Mouse (Mus musculus): ENCODE data around the gene Syt16.

The Syt16 gene

DNA sequence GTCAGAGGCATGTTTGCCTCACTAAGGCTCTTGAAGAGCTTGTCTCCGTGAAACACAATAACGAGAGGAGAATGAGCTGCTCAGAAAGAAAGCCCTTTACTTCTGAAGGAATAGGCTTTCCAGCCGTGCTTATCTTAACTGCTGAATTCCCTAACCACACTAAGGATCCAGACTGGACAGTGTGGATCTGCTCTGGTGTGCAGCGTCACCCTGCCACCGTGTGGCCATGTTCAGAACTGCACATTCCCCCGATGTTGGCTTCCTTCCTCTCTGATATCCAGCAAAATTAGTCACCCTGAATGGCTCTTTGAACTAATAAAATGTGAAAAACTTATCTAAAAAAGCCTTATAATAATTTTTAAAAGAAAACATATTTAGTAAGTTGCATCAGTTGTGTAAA lies 16.3 kb downstream of the Syt16 start:
- DNase-seq: peak; percentile 86

GRCm38 (mm10) chr12:74014739-74015270 lies 17.3 kb downstream of the Syt16 start:
- peak; percentile 60 for DNase-seq

DNA sequence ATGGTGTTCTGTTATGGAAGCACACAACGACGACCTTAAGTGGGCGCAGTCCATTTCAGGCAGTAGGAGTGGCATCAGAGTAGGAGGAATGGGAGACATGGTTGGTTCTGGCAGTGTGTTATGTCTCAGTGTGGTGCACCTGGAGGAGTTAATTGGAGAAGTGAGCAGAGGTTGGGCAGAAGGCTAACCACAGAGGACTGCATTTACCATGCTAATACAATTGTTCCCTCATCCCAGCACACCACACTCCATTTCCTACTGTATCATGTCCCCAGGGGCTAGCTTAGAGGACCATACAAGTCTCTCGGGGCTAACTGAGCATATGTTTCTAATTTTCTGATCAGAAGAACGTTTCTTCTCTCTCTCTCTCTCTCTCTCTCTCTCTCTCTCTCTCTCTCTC lies 18.0 kb downstream of the Syt16 start:
- no peak for DNase-seq

DNA sequence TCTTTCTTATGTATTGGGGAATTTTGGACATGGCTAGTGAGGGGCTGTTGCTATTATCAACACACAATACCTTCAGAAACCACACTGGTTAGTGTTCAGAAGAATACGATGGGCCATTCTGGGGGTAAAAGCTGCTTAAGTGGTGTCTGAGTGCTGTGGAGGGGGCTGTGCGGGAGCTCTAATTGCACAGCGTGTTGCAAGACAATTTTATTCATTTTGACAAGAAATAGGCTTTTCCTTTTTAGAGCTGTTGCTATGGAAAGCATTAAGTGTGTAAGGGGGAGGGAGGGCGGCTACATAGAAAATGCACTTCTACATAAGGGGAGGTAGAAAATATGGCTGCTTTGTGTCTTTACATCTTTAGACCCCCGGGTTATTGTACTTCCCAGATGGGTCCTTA lies 25.8 kb downstream of the Syt16 start:
- DNase-seq: no peak

DNA sequence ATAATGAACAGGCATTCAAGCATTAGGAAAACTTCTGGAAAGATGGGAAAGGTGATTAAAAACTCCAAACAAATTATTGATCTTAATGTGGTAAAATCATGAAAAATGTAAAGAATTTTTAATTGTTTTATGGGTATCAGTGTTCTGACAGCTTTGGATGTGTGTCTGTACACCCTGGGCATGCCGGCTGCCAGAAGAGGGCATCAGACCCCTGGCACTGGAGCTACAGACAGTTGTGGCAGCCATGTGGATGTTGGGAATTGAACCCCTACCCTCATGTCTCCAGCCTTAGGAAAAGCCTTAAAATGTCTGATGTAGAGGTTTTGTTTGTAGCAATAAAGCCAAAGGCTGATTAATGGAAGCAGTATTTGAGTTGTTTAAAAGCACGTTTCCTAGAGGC lies 27.5 kb downstream of the Syt16 start:
- DNase-seq: no peak

GRCm38 (mm10) chr12:74043225-74043624 lies 45.8 kb downstream of the Syt16 start:
- DNase-seq: no peak

DNA sequence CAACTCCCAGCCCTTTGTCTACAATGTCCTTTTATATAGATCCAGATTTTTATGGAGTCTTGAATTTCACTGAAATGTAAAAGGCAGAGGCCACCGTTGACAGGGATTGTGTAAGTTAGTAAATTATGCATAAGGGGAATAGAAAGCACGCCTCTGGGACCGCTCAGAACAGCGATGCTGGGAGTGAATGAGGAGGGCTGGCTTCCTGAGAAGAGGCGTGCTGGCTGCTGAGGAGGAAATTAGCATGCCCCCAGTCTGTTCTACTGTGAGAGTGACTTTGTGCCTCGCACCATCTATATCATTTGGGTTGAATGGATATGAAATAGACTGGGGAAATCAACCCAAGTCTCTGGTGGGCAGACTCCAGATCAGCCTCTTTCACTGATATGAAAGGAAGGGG lies 46.3 kb downstream of the Syt16 start:
- no peak for DNase-seq

- DNase-seq: no peak
These were observed 46.8 kb downstream of the Syt16 start for GRCm38 (mm10) chr12:74044241-74044640.

GRCm38 (mm10) chr12:74055336-74055931 lies 58.0 kb downstream of the Syt16 start:
- peak; percentile 58 for DNase-seq

DNA sequence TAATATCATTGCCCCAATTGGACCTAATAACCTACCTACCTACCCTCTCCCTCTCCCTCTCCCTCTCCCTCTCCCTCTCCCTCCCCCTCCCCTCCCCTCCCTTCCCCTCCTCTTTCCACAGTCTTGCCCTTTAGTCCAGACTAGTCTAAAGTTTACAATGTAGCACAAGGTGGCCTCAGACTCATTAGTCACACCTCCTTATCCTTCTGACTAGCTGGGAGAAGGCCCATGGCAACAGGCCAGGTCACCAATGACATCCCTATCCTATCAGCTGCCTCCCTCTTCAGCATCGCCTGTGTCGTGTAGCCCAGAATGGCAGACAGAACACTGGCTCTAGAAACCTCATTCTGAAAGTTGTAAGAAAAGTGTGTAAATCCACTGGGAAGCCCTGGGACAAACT lies 58.7 kb downstream of the Syt16 start:
- no peak for DNase-seq

DNA sequence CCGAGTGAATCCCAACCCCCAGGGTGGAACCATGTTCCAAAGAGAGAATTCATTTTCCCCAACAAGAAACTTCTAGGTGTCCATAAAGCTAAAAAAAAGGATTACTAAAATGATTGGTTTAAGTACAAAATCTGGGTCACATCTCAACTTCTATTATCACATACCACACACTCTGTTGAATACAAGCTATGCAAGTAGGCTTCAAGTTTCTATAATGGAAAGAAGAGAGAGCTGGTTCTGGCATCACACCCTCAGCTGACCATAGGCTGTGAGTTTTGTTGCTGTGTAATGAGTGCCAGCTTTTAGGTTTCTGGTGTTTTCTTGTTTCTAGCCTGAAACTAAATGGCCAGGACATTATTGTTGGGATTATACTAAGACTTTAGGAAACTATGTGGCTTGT lies 65.1 kb downstream of the Syt16 start:
- DNase-seq: no peak

- DNase-seq: no peak
These were observed 71.5 kb downstream of the Syt16 start for GRCm38 (mm10) chr12:74068912-74069311.

GRCm38 (mm10) chr12:74075590-74075989 lies 78.1 kb downstream of the Syt16 start:
- no peak for DNase-seq

DNA sequence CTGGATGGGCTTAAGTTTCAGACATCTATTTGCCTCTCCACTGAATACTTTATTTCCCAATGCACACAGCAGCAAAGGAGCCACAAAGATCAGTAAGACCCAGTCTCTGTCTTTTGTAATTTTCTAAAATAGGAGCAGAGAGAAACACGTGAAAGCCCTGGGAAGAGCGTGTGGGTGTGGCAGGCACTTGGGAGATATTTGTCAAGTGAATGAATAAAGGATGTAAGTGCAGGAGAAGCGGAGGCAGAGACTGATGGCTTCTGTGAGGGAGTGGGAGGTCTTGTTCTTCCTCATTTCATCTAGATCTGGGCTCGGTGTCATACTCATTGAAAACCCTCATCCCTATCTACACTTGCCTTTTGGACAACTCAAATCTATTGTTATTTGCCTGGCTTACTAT lies 78.6 kb downstream of the Syt16 start:
- no peak for DNase-seq

GRCm38 (mm10) chr12:74081122-74081521 lies 83.7 kb downstream of the Syt16 start:
- DNase-seq: no peak

DNA sequence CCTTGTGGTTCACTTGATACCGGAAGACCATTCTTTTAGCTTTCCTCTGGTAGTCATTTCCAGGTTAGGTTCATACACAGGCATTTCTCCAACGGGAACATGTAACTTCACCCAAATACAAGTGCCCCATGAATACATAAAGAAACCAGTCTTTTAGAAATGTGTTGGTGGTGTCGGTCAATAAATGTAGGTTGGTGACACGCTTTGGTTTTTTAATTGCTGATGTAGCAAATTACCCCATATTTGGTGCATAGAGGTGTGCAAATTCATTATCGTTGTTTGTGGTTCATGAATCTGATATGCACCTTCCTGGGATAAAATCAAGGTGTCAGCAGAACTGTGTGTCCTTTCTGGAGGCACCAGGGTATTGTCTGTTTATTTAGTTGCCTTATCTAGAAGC lies 86.9 kb downstream of the Syt16 start:
- DNase-seq: no peak

DNA sequence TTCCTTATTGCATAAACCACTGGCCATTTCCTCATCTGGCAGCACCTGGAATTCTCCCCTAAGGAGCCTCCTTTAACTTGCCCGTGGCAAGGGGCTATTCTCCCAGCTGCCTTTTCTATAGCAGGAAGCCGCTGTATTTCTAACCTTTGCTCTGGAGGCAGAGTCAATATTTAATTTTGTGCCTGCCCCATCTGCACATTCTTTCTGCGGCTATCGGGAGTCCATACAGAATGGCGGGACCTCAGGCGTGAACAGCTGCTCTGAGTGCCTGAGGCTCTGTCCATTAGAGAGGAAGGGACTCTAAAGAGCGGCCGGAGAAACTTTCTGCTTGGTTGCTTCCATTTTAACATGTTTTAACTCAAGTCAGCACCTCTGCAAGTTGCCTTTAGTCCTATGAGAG lies 89.6 kb downstream of the Syt16 start:
- DNase-seq: no peak

- no peak for DNase-seq
These were observed 92.1 kb downstream of the Syt16 start for GRCm38 (mm10) chr12:74089342-74090131.

DNA sequence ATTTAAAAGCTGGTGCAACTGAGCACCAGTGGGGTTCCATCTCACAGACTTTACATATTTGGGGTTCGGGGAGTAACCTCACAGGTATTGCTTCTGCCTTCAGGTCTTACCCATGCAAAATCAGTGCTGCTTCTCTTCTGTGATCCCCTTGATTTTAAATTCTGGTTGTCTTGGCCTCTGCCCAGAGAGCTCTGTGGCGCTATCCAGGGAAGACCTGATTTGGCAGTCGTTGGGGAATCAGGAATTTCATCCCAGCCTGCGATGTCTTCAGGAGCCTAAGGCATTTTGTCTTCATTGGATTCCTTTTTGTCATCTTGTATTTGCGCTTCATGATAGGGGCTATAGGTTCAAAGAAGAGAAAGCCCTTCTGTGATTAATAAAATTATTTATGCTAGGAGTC lies 95.1 kb downstream of the Syt16 start:
- DNase-seq: no peak

- no peak for DNase-seq
These were observed 95.6 kb downstream of the Syt16 start for GRCm38 (mm10) chr12:74093110-74093509.

DNA sequence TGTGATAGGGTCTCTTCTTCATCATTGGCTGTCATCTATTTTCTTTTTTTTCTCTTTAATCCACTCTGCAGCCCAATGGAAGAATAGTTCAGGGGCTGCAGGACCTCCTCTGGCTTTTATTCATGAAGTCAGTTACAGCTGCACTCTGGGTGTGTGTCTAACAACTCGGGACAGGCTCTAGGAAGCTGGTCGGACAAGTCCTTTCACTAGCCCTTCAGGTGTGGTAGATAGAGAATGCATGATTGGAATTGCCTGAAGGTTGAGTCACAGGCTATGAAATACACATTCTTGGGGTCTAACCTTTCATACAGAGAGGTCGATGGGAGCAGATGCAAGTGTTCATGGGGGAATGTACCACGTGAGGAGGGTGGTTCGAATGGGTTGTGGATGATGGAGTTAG lies 97.2 kb downstream of the Syt16 start:
- DNase-seq: no peak

DNA sequence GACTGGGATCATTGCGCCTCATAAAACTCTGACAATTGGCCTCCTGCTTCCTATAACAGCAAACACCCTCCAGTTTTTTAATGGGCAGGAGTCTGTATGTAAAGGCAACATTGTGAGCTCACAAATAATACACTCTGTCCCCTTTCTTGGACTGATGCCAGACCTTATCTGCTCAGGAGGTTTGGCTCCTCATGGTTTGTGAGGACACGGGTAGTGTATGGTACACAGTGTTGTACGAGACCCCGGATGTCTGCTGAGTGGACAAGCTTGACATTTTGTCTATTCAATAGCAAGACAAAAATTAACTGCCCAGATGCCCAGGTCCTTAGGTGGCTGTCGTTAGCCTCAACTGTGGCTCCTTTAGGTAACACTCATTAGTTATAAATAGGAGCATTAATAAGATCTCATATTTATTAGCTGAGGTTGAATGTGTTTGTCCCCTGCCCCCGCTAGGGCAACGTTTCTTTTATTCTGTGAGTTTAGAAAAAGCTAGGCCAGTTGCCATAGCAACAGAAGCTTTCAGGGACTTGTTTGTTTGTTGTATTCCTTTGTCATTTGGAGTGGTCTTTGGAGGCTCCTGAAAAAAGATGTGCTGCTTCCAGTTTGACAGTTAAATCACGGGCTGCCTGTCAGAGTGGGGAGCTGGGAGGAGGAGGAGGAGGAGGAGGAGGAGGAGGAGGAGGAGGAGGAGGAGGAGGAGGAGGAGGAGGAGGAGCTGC lies 101.3 kb downstream of the Syt16 start:
- DNase-seq: no peak

GRCm38 (mm10) chr12:74105811-74106513 lies 108.5 kb downstream of the Syt16 start:
- DNase-seq: no peak
